Mouse (Mus musculus) telencephalon, adult 2 months (tissue): Measurements from ENCODE around the gene Mmgt1.

Experiments used
- DNase-seq: peaks from one replicate; pipeline ENCODE4 v3.0.0-alpha.2; 2011; ENCODE audit warnings: low read depth, low spot score

The Mmgt1 gene

DNA sequence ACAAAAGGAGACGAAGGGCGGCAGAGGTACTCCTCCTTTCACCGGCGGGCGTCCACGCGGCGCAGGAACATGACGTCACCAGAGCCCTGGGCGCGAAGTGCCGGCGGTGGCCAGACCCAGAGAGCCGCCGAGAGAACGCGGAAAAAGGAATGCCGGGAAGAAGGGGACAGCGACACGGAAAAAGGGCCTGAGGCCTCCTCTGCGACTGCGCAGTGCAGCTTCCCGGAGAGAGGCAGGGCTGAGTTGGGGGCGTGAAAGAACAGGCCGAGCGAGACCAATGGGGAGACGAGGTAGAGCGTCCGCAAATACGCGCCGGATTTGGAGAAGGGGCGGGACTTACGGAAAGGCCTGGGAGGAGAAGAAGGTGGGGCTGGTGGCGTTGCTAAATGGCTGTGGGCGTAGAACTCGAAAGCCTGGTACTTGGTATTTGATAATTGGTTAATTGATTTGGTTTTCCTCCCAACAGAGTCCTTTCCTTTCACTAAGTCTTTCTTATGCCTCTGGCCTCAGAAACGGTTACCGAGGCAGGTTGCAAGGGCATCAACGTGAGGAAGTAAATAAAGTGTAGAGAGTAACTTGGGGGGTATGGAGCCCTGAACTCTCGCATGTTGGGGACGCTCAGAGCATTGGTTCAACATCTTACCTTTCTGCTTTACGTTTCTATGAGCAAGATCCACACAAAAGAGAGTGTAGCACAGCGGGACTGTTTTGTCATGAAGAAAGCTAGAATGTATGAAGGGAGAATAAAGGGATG lies at the start of gene Mmgt1:
Gene Mmgt1 (minus strand): TSS at position 183 of the 754 bp plus-strand sequence.
- peak; percentile 94 for DNase-seq

- DNase-seq, result no peak
Measured at GRCm38 (mm10) chrX:56640066-56640465, 42.2 kb upstream of the Mmgt1 start.

- no peak for DNase-seq
Measured at GRCm38 (mm10) chrX:56636185-56636584, 38.3 kb upstream of the Mmgt1 start.

GRCm38 (mm10) chrX:56615236-56615635 lies 17.4 kb upstream of the Mmgt1 start:
- no peak for DNase-seq

GRCm38 (mm10) chrX:56610318-56610694 lies 12.4 kb upstream of the Mmgt1 start:
- DNase-seq, result no peak

DNA sequence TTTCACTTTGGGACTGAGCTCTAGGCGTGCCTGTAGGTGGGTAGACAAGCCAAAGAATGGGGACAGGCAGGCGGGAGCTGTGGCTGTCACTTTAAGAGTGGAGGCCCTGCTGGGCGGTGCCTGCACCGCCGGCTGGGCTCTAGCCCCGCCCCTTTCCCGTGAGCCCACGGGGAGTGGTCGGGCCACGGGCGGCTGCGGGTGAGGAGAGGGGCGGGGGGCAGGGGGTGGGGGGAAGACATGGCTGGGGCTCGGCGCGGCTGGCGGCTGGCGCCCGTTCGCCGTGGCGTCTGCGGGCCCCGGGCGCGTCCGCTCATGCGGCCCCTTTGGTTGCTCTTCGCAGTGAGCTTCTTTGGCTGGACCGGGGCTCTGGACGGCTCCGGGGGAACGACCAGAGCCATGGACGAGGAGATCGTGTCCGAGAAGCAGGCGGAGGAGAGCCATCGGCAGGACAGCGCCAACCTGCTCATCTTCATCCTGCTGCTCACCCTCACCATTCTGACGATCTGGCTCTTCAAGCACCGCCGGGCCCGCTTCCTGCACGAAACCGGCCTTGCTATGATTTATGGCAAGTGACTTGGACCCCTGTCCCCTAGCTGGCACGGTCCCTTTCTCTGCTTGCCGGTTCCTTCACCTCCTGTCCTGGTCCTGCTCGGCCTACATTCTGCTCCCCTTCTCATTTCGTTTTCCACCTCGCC lies 11.9 kb upstream of the Mmgt1 start, which contains the start of gene Slc9a6:
Gene Slc9a6 (plus strand): TSS at position 135 of the 695 bp plus-strand sequence.
- DNase-seq, result peak; percentile 36

DNA sequence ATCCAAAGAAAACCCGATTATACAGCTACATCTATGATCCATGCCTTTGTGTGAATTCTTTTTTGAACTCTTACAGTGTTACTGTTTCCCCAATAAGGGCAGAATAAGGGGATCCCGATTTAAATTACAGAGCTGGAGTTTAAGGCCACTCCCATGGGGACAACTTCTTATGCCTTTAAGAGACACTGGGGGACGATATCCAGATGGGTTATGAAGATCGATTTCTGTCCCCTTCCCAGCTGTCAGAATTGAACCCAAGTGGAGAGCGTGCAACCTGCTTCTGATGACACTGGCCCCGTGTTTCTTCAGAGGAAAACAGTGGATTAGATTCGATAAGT lies 11.4 kb upstream of the Mmgt1 start:
- DNase-seq, result no peak

- DNase-seq, result no peak
Measured at GRCm38 (mm10) chrX:56607032-56607710, 9.3 kb upstream of the Mmgt1 start.

GRCm38 (mm10) chrX:56606536-56606935 lies 8.7 kb upstream of the Mmgt1 start:
- no peak for DNase-seq

DNA sequence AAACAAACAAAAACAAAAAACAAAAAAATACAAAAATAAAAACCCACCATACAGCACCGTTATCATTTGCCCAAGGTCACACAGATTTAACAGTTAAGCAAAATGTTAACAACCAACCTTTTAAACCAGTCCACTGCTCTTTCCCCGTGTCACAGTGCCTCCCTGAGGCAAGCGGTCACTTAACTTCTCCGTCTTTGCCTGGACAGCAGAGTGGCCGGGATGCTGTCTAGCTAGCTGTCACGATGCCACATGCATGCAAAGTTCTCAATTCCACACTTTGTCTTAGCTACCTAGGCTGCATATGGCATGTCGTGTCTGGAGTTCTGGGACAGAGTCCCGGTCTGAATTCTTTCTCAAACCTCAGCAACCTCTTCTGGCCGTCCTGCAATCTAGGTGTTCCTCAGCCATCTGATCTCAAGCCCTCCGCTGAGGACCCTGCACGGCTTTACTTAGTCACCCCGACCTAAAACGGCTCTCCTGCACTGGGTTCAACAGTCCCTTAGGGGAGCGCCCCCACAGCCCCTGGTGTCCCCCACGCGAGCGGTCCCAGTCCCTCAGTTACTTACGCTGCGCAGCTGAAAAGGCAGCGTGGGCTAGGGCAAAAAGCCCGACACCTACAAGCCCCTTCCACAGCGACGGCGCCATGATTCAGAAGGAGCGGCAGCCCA lies 516 bp downstream of the Mmgt1 start:
- DNase-seq, result no peak

- no peak for DNase-seq
Measured at GRCm38 (mm10) chrX:56578200-56578599, 19.7 kb downstream of the Mmgt1 start.

DNA sequence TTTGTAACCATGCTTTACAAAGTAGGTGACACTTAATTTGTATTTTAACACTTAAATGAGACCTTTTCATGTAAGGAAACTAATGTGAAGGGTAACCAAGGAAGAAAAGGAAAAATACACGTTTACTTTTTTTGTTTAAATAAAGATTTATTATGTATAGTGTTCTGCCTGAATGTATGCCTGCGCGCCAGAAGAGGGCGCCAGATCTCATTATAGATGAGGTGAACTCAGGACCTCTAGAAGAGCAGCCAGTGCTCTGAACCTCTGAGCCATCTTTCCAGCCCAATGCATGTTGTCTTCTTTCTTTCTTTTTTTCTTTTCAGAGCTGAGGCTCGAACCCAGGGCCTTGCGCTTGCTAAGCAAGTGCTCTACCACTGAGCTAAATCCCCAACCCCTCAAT lies 25.4 kb downstream of the Mmgt1 start:
- DNase-seq, result no peak

DNA sequence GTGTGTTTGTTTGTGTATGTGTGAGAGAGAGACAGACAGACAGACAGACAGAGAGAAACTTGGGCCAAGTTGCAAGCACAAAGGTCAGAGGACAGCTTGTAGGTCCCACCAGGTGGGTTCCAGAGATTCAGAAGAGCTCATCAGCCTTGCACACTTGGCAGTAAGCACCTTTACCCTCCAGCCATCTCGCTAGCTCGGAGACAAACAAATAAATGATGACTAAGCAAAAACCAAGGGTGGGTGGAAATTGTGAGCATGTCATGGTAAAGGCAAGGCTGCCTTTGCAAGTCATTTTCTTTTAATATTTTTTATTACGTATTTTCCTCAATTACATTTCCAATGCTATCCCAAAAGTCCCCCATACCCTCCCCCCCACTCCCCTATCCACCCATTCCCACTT lies 44.3 kb downstream of the Mmgt1 start:
- DNase-seq, result no peak

GRCm38 (mm10) chrX:56549506-56549905 lies 48.4 kb downstream of the Mmgt1 start, which contains the start of gene Gm648:
Gene Gm648 (minus strand): TSS chrX:56549606.
- no peak for DNase-seq

- peak; percentile 5 for DNase-seq
Measured at GRCm38 (mm10) chrX:56537162-56537561, 60.7 kb downstream of the Mmgt1 start.
